Mouse (Mus musculus): ENCODE measurements around the gene Kcnd3.

The Kcnd3 gene

DNA sequence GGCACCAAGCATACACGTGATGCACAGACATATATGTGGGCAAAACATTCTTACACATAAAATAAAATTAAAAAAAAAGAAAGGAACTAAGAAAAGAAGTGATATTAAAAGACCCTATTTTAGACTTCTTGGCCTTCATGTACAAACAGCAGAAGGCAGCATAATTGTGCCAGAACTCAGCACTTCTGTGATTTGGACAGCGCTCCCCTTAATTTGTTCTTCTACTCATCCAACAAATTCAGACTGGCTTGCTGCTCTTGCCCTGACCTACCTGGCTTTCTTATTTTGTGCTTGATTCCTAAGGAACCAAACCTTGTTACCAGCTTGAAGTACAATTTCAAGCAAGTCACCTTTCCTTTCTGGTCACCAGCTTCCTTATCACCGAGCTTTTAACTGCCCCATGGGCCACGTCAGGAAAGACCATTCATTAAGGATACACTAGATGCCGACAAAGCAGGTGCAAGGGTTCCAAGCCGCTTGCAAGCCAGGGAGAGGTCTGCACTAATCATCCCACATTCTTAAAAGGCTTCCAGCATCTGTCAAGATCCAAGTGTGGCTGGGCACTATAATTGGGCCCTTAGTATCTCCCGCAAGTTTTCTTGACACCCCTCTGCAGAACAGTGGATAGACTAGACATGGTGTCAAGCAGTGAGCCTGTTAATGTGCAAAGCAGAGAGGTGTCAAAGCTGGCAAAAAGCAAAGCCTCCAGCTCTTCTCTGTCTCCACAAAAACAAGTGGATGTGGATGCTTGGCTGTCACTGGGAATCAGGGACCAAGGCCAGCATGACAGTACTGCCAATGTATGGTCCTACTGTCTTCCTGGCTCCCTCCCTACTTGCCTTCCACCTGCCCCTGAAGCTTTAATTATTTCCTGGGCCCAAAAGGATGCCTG lies 159.6 kb downstream of the Kcnd3 start:
- no peak for DNase-seq (ENCODE audit: low read depth, low spot score)
- H3K36me3 ChIP-seq (ENCODE audit: control insufficient read depth, insufficient read depth, low read length, poor library complexity, severe bottlenecking), result no peaks in the 10 kb centered on the region
- no peaks in the 10 kb centered on the region for H3K27me3 ChIP-seq (ENCODE audit: control insufficient read depth, insufficient read depth, low read length, poor library complexity, severe bottlenecking)

DNA sequence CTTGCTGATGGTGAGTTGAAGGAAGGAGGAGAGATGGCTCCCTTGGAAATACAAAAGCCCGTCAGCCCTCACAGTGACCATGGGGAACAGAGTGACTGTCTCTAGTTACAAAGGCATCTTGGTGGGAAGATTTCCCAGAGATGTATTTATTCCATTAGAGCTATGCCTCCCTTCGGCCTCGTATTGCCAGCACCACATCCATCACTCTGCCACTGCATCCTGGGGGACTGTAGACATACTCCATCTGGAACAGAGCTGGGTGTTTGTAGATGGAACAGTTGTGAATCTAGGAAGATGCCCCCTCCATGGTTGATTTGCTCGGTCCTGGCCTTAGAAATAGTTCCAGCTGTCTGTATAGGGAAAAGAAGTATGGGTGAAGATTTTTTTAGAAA lies 160.3 kb downstream of the Kcnd3 start:
- DNase-seq (ENCODE audit: low read depth, low spot score), result no peak
- H3K36me3 ChIP-seq (ENCODE audit: control insufficient read depth, insufficient read depth, low read length, poor library complexity, severe bottlenecking), result no peaks in the 10 kb centered on the region
- no peaks in the 10 kb centered on the region for H3K27me3 ChIP-seq (ENCODE audit: control insufficient read depth, insufficient read depth, low read length, poor library complexity, severe bottlenecking)

DNA sequence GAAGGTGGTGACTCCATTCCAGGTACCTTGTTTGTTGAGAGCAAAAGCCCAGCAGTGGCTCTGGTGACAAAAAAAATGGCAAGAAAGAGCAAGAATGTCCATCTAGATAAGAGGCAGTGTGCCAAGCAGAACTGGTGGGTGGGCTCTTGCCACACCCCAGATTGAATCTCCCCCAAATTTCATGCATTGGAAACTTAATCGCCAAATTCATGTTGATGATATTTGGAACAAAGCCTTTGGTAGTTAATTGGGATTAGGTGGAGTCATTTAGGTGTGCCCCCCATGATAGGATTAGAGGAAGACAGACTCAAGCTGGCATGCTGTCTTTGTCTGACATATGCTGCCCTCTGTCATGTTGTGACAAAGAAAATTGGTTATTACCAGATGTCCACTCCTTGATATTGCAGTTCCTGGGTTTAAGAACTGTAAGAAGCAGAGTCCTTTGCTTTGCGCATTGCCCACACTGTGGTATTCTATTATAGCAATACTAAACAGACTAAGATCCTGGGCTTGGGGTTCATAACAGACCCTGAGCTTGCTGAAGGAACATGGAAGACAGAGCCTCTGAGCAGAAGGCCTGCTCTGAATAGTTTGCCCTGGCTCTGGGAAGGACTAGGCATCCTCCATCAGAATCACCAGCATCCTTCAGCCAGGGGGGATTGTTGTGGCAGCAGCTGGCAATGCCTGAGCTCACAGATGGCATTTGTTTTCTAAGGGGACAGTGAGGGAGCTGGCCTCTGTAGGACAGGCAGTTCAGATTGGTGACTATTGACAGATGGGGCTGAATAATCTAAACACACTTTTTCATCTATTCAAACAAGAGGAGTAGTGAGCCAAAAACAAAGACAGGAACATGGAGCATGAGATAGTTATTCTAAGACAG lies 165.0 kb downstream of the Kcnd3 start:
- DNase-seq (ENCODE audit: low read depth, low spot score), result no peak
- H3K36me3 ChIP-seq (ENCODE audit: control insufficient read depth, insufficient read depth, low read length, poor library complexity, severe bottlenecking), result no peaks in the 10 kb centered on the region
- no peaks in the 10 kb centered on the region for H3K27me3 ChIP-seq (ENCODE audit: control insufficient read depth, insufficient read depth, low read length, poor library complexity, severe bottlenecking)

GRCm38 (mm10) chr3:105621154-105621553 lies 169.0 kb downstream of the Kcnd3 start:
- Histone ChIP-seq H3K36me3 (ENCODE audit: control insufficient read depth, insufficient read depth, low read length, poor library complexity, severe bottlenecking) (no peaks in the 10 kb centered on the region), H3K27me3 (ENCODE audit: control insufficient read depth, insufficient read depth, low read length, poor library complexity, severe bottlenecking) (no peaks in the 10 kb centered on the region)
- DNase-seq (ENCODE audit: low read depth, low spot score), result no peak

- no peak for DNase-seq (ENCODE audit: low read depth, low spot score)
- Histone ChIP-seq H3K36me3 (ENCODE audit: control insufficient read depth, insufficient read depth, low read length, poor library complexity, severe bottlenecking) (no peaks in the 10 kb centered on the region), H3K27me3 (ENCODE audit: control insufficient read depth, insufficient read depth, low read length, poor library complexity, severe bottlenecking) (no peaks in the 10 kb centered on the region)
These were observed 171.0 kb downstream of the Kcnd3 start for GRCm38 (mm10) chr3:105623137-105623536.

- no peak for DNase-seq (ENCODE audit: low read depth, low spot score)
- Histone ChIP-seq H3K27me3 (ENCODE audit: control insufficient read depth, insufficient read depth, low read length, poor library complexity, severe bottlenecking) (no peaks in the 10 kb centered on the region), H3K36me3 (ENCODE audit: control insufficient read depth, insufficient read depth, low read length, poor library complexity, severe bottlenecking) (no peaks in the 10 kb centered on the region)
These were observed 173.8 kb downstream of the Kcnd3 start for GRCm38 (mm10) chr3:105625961-105626360.

DNA sequence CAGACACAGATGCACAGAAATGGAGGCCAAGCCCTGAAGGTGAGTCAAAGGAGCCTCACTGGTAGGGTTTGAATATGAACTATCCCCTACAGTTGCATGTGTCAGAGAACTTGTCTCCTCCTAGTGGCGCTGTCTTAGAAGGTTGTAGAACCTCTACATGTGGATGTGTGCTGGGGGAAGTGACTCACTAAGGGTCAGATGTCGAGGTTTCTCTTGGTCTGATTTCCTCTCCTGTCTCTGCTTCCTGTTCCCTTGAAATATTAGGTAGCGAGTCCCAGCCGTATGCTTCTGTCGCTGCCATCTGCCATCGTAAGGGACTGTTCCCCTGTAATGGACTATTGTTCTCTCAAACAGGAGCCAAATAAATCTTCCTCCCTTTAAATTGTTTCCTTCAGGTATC lies 175.1 kb downstream of the Kcnd3 start:
- no peaks in the 10 kb centered on the region for H3K36me3 ChIP-seq (ENCODE audit: control insufficient read depth, insufficient read depth, low read length, poor library complexity, severe bottlenecking)
- peak; percentile 2 for DNase-seq (ENCODE audit: low read depth, low spot score)
- H3K27me3 ChIP-seq (ENCODE audit: control insufficient read depth, insufficient read depth, low read length, poor library complexity, severe bottlenecking), result no peaks in the 10 kb centered on the region

- DNase-seq (ENCODE audit: low read depth, low spot score), result no peak
- H3K27me3 ChIP-seq (ENCODE audit: control insufficient read depth, insufficient read depth, low read length, poor library complexity, severe bottlenecking), result no peaks in the 10 kb centered on the region
- H3K36me3 ChIP-seq (ENCODE audit: control insufficient read depth, insufficient read depth, low read length, poor library complexity, severe bottlenecking), result no peaks in the 10 kb centered on the region
These were observed 180.2 kb downstream of the Kcnd3 start for GRCm38 (mm10) chr3:105632296-105632695.

DNA sequence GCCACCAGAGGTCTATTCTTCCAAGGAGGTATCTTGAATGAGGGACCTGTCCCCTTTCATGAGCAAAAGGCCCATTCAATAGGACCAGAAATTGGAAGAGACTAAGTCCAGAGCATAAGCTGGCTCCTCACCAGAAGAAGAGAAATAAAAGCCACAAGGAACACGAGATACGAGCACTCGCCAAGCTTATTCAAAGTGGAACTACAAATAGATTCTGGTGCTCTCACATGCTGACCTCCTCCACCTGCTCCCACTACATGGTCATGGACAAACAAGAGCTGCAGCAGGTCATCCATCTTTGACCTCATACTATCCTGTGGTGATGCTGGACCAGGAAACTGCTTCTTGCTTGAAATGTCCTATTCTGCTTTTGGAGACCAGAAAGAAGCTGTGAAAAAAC lies 180.9 kb downstream of the Kcnd3 start:
- H3K36me3 ChIP-seq (ENCODE audit: control insufficient read depth, insufficient read depth, low read length, poor library complexity, severe bottlenecking), result no peaks in the 10 kb centered on the region
- H3K27me3 ChIP-seq (ENCODE audit: control insufficient read depth, insufficient read depth, low read length, poor library complexity, severe bottlenecking), result no peaks in the 10 kb centered on the region
- no peak for DNase-seq (ENCODE audit: low read depth, low spot score)

- no peak for DNase-seq (ENCODE audit: low read depth, low spot score)
- Histone ChIP-seq H3K27me3 (ENCODE audit: control insufficient read depth, insufficient read depth, low read length, poor library complexity, severe bottlenecking) (no peaks in the 10 kb centered on the region), H3K36me3 (ENCODE audit: control insufficient read depth, insufficient read depth, low read length, poor library complexity, severe bottlenecking) (no peaks in the 10 kb centered on the region)
These were observed 190.1 kb downstream of the Kcnd3 start for GRCm38 (mm10) chr3:105642186-105642585.

DNA sequence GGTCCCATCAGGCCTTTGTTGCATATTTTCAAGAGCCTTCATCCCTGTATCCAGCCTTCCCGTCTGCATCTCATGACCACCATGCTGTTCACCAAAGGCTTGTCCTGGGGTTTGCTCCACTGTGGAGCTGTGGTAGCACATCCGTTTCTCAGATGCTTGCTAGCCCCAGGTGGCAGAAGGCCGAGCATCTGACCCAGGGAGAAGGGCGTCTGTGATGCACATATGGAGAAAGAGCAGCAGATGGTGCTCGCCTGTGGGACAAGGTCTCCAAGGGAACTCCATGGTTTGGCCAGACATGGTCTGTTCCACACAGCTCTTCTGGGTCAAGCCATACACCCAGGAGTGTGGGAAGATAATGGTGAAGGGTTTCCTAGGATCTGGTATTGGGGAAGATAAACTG lies 191.4 kb downstream of the Kcnd3 start:
- H3K36me3 ChIP-seq (ENCODE audit: control insufficient read depth, insufficient read depth, low read length, poor library complexity, severe bottlenecking), result no peaks in the 10 kb centered on the region
- no peaks in the 10 kb centered on the region for H3K27me3 ChIP-seq (ENCODE audit: control insufficient read depth, insufficient read depth, low read length, poor library complexity, severe bottlenecking)
- DNase-seq (ENCODE audit: low read depth, low spot score), result no peak

DNA sequence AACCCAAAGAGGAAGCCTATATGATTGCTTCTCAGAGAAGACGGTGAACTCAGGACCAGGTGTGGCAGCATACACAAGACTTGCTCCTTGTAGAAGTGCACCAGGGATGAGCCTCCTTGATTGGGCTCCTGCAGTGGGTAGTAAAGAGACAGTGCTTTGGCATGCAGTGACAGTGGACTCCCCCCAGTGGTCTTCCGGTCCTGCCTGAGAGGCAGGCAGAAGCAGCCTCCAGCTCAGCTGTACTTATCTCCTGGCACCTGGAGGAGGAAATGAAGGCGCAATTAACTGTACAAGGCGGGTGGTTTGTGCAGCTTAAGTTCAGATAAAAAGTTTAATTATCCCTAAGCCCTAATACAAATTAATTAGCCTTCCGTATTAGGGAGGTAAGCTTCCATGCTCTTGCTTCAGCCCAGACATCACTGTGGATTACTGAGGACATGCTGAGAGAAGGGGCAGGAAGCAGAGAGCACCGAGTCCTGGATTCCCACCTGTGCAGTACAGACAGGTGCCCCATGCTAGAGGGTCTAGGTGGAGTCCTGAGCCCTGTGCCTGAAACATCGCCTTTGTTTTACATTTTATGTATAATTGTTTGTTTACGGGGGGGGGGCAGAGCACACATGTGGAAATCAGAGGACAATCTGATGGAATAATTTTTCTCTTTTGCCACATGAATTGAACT lies 196.9 kb downstream of the Kcnd3 start:
- no peak for DNase-seq (ENCODE audit: low read depth, low spot score)
- no peaks in the 10 kb centered on the region for H3K36me3 ChIP-seq (ENCODE audit: control insufficient read depth, insufficient read depth, low read length, poor library complexity, severe bottlenecking)
- no peaks in the 10 kb centered on the region for H3K27me3 ChIP-seq (ENCODE audit: control insufficient read depth, insufficient read depth, low read length, poor library complexity, severe bottlenecking)

- no peak for DNase-seq (ENCODE audit: low read depth, low spot score)
- H3K27me3 ChIP-seq (ENCODE audit: control insufficient read depth, insufficient read depth, low read length, poor library complexity, severe bottlenecking), result no peaks in the 10 kb centered on the region
- H3K36me3 ChIP-seq (ENCODE audit: control insufficient read depth, insufficient read depth, low read length, poor library complexity, severe bottlenecking), result no peaks in the 10 kb centered on the region
These were observed 201.6 kb downstream of the Kcnd3 start for GRCm38 (mm10) chr3:105653544-105654380.

DNA sequence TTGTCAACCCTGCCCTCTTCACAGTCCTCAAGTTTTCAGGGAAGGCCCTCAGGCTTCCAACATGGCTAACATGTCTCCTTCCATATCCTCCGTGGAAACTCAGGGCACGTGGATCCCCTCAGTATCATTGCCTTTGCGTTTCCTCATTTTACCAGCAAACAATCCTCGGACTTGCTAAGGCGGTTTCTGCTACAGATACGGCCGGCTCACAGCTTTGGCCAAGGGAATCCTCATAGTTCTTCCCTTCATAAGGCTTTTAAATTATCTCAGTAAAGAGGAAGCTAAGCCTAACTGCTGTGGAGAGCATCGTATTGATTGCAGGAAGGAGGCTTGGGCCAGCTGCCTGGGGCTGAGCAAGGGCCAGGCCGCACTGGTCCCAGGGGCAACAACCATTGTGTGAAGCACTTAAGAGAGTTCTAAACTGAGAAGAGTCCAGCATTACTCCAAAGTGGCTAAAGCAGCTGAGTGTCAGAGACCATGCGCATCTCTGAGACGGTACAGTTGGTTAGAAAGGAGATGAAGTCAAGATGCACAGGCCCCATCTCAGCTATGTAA lies 203.0 kb downstream of the Kcnd3 start:
- DNase-seq (ENCODE audit: low read depth, low spot score), result no peak
- Histone ChIP-seq H3K36me3 (ENCODE audit: control insufficient read depth, insufficient read depth, low read length, poor library complexity, severe bottlenecking) (no peaks in the 10 kb centered on the region), H3K27me3 (ENCODE audit: control insufficient read depth, insufficient read depth, low read length, poor library complexity, severe bottlenecking) (no peaks in the 10 kb centered on the region)
